Mouse (Mus musculus): ENCODE data around the gene Sap30bp. TPM values are rescaled to one million over a fixed set of nuclear protein-coding genes. Genes with fewer than 3 reads are reported as not detected.

The Sap30bp gene
- polyA plus RNA-seq (2017; shearing (Covaris generic)) = 10 to 100 TPM; 35.4 to 35.8 TPM

GRCm38 (mm10) chr11:115933108-115933746, at the start of gene Sap30bp, which contains the start of gene Recql5:
TSS of gene Sap30bp (plus strand) at chr11:115933282.
TSS of gene Recql5 (minus strand) at chr11:115933477.

GRCm38 (mm10) chr11:115899486-115900266, 33.4 kb upstream of the Sap30bp start, which contains the start of gene Smim5:
TSS of gene Smim5 (plus strand) at chr11:115899966.

GRCm38 (mm10) chr11:115911632-115912376, 21.3 kb upstream of the Sap30bp start, which contains the start of gene Smim6:
TSS of gene Smim6 (plus strand) at chr11:115912017.

GRCm38 (mm10) chr11:115974309-115975082, 41.4 kb downstream of the Sap30bp start, which contains the start of gene Itgb4:
TSS of gene Itgb4 (plus strand) at chr11:115974709.

GRCm38 (mm10) chr11:116012262-116012947, 79.3 kb downstream of the Sap30bp start, which contains the start of gene Galk1:
TSS of gene Galk1 (minus strand) at chr11:116012719.

Other genes with a start within 250 kb of the Sap30bp start
- gene Grb2, start 224.7 kb upstream of the Sap30bp start, polyA plus RNA-seq (2017; shearing (Covaris generic)) = 100 to 1,000 TPM; 209 to 232 TPM
- gene Tmem94, start 167.8 kb upstream of the Sap30bp start, polyA plus RNA-seq (2017; shearing (Covaris generic)) = 10 to 100 TPM; 22.2 to 29.1 TPM
- gene Caskin2, start 119.6 kb upstream of the Sap30bp start, polyA plus RNA-seq (2017; shearing (Covaris generic)) = 1 to 10 TPM; 2.1 to 3.1 TPM
- 10 to 100 TPM; 43.0 to 53.7 TPM for gene Tsen54, start 118.6 kb upstream of the Sap30bp start, polyA plus RNA-seq (2017; shearing (Covaris generic))
- gene Llgl2, start 109.2 kb upstream of the Sap30bp start, polyA plus RNA-seq (2017; shearing (Covaris generic)) = 10 to 100 TPM; 34.4 to 36.9 TPM
- 1 to 10 TPM in 1 of 2 experiments, under 1 TPM in 1; 0.55 to 7.5 TPM for gene Myo15b, start 74.9 kb upstream of the Sap30bp start, polyA plus RNA-seq (2017; shearing (Covaris generic))
- 1 to 10 TPM in 1 of 2 experiments, under 1 TPM in 1; 0.68 to 1.2 TPM for gene Smim5, start 33.3 kb upstream of the Sap30bp start, polyA plus RNA-seq (2017; shearing (Covaris generic))
- 1 to 10 TPM; 1.7 to 2.2 TPM for gene Smim6, start 21.3 kb upstream of the Sap30bp start, polyA plus RNA-seq (2017; shearing (Covaris generic))
- gene Recql5, start 195 bp downstream of the Sap30bp start, polyA plus RNA-seq (2017; shearing (Covaris generic)) = 10 to 100 TPM; 18.1 to 21.6 TPM
- under 1 TPM; 0.23 to 0.36 TPM for gene Itgb4, start 41.4 kb downstream of the Sap30bp start, polyA plus RNA-seq (2017; shearing (Covaris generic))
- gene Galk1, start 79.4 kb downstream of the Sap30bp start, polyA plus RNA-seq (2017; shearing (Covaris generic)) = 10 to 100 TPM; 26.3 to 33.0 TPM
- 1,000 to 10,000 TPM; 1,305 to 1,440 TPM for gene H3f3b, start 94.7 kb downstream of the Sap30bp start, polyA plus RNA-seq (2017; shearing (Covaris generic))
- 10 to 100 TPM; 38.7 to 59.1 TPM for gene Unk, start 97.0 kb downstream of the Sap30bp start, polyA plus RNA-seq (2017; shearing (Covaris generic))
- gene Unc13d, start 144.7 kb downstream of the Sap30bp start, polyA plus RNA-seq (2017; shearing (Covaris generic)) = 100 to 1,000 TPM; 140 to 162 TPM
- gene Wbp2, start 153.7 kb downstream of the Sap30bp start, polyA plus RNA-seq (2017; shearing (Covaris generic)) = 100 to 1,000 TPM; 179 to 187 TPM
- gene Trim47, start 193.9 kb downstream of the Sap30bp start, polyA plus RNA-seq (2017; shearing (Covaris generic)) = under 1 TPM in 1 of 2 experiments, not detected in 1; 0.89 TPM
- 10 to 100 TPM; 18.8 to 28.5 TPM for gene Trim65, start 197.8 kb downstream of the Sap30bp start, polyA plus RNA-seq (2017; shearing (Covaris generic))
- gene Mrpl38, start 205.6 kb downstream of the Sap30bp start, polyA plus RNA-seq (2017; shearing (Covaris generic)) = 10 to 100 TPM; 73.7 to 79.0 TPM
- gene Fbf1, start 234.9 kb downstream of the Sap30bp start, polyA plus RNA-seq (2017; shearing (Covaris generic)) = 10 to 100 TPM; 11.2 to 13.4 TPM

Measured in inflammation-experienced regulatory T-cells (primary cell).